ENCODE assay signal across 10 mouse cellular contexts in the genomic region with DNA sequence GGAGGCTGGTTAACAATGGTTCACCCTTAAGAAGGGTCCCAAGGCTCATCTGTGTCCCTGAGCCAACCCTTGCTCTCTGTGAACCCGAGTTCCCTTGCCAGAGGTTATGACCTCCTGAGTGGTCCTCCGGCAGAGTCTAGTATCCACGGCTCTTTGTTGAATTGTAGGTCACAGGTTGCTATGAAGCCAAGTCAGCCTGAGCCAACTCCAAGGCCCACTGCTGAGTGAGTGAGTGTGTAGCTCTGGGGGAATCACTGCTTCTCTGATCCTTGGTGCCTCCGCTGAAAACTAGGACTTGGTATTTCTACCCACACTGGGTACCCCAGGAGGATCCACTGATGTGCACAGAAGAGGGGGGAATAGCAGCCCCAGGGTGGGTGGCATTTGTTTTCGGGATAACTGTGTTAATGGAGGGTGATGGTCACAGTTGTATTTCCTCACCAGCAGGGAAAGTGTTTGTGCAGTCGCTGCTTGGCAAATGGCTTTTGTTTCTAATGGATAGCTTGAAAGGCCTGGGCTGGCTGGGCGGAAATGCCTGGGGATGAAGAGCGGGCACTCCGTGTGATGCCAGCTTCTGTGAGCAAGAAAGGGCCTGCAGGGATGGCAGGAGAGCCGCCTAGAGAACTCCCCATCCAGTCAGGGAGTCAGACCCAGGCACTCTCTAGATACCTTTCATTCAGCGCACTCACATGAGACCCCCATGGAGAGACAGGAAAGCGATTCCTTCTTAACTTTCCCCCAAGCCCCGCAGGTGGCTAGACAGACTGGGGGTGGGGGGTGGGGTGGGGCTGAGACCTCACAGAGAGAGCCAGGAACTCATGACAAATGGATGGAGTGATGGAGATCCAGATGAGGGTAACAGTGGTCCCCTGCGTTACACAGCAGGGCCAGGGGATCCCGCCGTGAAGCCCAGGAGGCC. TPM values are rescaled to one million over a fixed set of nuclear protein-coding genes. Genes with fewer than 3 reads are reported as not detected.
DNase-seq lines count a peak whose midpoint lies in the region; ATAC-seq and TF ChIP-seq lines count a peak whose summit lies in the region.
"Had no signal": no experiment of that assay in that cellular context is flagged by ENCODE, and none has a peak within 500 bp of the region (broad histone marks: within the 10 kb centered on the region; RNA-seq: fewer than 3 reads in every experiment).

No protein-coding gene starts in this region.

- H3K36me3 ChIP-seq in midbrain, embryonic 12.5 days: no peaks in the 10 kb centered on the region
- no peaks in the 10 kb centered on the region for H3K36me3 ChIP-seq in midbrain, embryonic 10.5 days
- no peaks in the 10 kb centered on the region for H3K36me3 ChIP-seq in forebrain, postnatal 0 days (ENCODE audit: insufficient read depth)
- no peaks in the 10 kb centered on the region for H3K36me3 ChIP-seq in neural tube, embryonic 13.5 days
- H3K36me3 ChIP-seq in kidney, embryonic 16.5 days (ENCODE audit: insufficient read depth, low read length): no peaks in the 10 kb centered on the region
- H3K36me3 ChIP-seq: liver, embryonic 13.5 days had no signal

- H3K9ac ChIP-seq in midbrain, embryonic 12.5 days (replicated peaks): no peak overlapping the region
- peak overlapping the region; percentile 76; the same call in 1 of the 2 replicates for H3K9ac ChIP-seq in forebrain, postnatal 0 days
- peak overlapping the region; percentile 69 for H3K9ac ChIP-seq in neural tube, embryonic 13.5 days
- no peak overlapping the region for H3K9ac ChIP-seq in kidney, embryonic 16.5 days (replicated peaks; ENCODE audit: low read length)
- H3K9ac ChIP-seq: liver, embryonic 13.5 days had no signal

- ATAC-seq in midbrain, embryonic 12.5 days (ENCODE audit: low FRiP score, low read depth): no peak
- ATAC-seq in forebrain, postnatal 0 days: peak; percentile 39
- no peak for ATAC-seq in neural tube, embryonic 13.5 days (ENCODE audit: low read depth)
- no peak for ATAC-seq in kidney, embryonic 16.5 days (ENCODE audit: low FRiP score, low TSS enrichment)

- no peaks in the 10 kb centered on the region for H3K9me3 ChIP-seq in midbrain, embryonic 12.5 days
- no peaks in the 10 kb centered on the region for H3K9me3 ChIP-seq in midbrain, embryonic 10.5 days (replicated peaks)
- no peaks in the 10 kb centered on the region for H3K9me3 ChIP-seq in forebrain, postnatal 0 days (ENCODE audit: low read length)
- H3K9me3 ChIP-seq in neural tube, embryonic 13.5 days: no peaks in the 10 kb centered on the region
- no peaks in the 10 kb centered on the region for H3K9me3 ChIP-seq in kidney, embryonic 16.5 days (ENCODE audit: low read length)
- H3K9me3 ChIP-seq: liver, embryonic 13.5 days had no signal

- peaks cover 25% of the 10 kb centered on the region for H3K4me1 ChIP-seq in midbrain, embryonic 12.5 days
- peaks cover 30% of the 10 kb centered on the region for H3K4me1 ChIP-seq in midbrain, embryonic 10.5 days
- H3K4me1 ChIP-seq in forebrain, postnatal 0 days (ENCODE audit: insufficient read depth): peaks cover 9% of the 10 kb centered on the region; the same call in 1 of the 2 replicates
- H3K4me1 ChIP-seq in neural tube, embryonic 13.5 days (replicated peaks): peaks cover 53% of the 10 kb centered on the region
- peaks cover 14% of the 10 kb centered on the region for H3K4me1 ChIP-seq in kidney, embryonic 16.5 days (ENCODE audit: insufficient read depth, low read length)

- no peak for TF ChIP-seq CTCF in forebrain, postnatal 0 days (IDR thresholded peaks at IDR 0.05; ENCODE audit: low read depth)

- H3K27me3 ChIP-seq in midbrain, embryonic 12.5 days: peaks cover 50% of the 10 kb centered on the region
- peaks cover 57% of the 10 kb centered on the region for H3K27me3 ChIP-seq in midbrain, embryonic 10.5 days (ENCODE audit: low read depth, poor library complexity, severe bottlenecking)
- H3K27me3 ChIP-seq in forebrain, postnatal 0 days (ENCODE audit: insufficient read depth, low read length): no peaks in the 10 kb centered on the region
- 0 out of 2 replicates have a peak, but pooled peaks cover 3% of the 10 kb centered on the region for H3K27me3 ChIP-seq in neural tube, embryonic 13.5 days
- H3K27me3 ChIP-seq in kidney, embryonic 16.5 days (ENCODE audit: insufficient read depth, low read length): no peaks in the 10 kb centered on the region

- peak; percentile 26 for DNase-seq in cerebellum, adult 9-11 months
- DNase-seq in cerebellum, postnatal 4 days (ENCODE audit: low spot score in 2 of 2): no peak
- no peak for DNase-seq in midbrain, embryonic 10.5 days (ENCODE audit: low spot score)
- DNase-seq in forebrain, postnatal 0 days: peak; percentile 41
- no peak for DNase-seq in adrenal gland, postnatal 10 days
- DNase-seq: kidney, adult 2 months; liver, embryonic 13.5 days had no signal

- peak overlapping the region; percentile 82 for H3K4me2 ChIP-seq in midbrain, embryonic 12.5 days (replicated peaks)
- H3K4me2 ChIP-seq in forebrain, postnatal 0 days (ENCODE audit: low read depth): peak overlapping the region; percentile 80
- H3K4me2 ChIP-seq in neural tube, embryonic 13.5 days: peak overlapping the region; percentile 74
- H3K4me2 ChIP-seq in kidney, embryonic 16.5 days (replicated peaks; ENCODE audit: low read depth, low read length): no peak overlapping the region
- H3K4me2 ChIP-seq: liver, embryonic 13.5 days had no signal

- no peak overlapping the region for H3K27ac ChIP-seq in midbrain, embryonic 12.5 days (replicated peaks)
- H3K27ac ChIP-seq in midbrain, embryonic 10.5 days (replicated peaks): no peak overlapping the region
- H3K27ac ChIP-seq in forebrain, postnatal 0 days (ENCODE audit: low read depth, low read length): peak overlapping the region; percentile 54; the same call in 1 of the 2 replicates
- peak overlapping the region; percentile 72 for H3K27ac ChIP-seq in neural tube, embryonic 13.5 days (replicated peaks)
- no peak overlapping the region for H3K27ac ChIP-seq in kidney, embryonic 16.5 days (ENCODE audit: low read length)
- H3K27ac ChIP-seq: liver, embryonic 13.5 days had no signal

- WGBS in midbrain, embryonic 12.5 days: 24% methylated on average over 16 of the region's 16 CpGs
- 15% methylated on average over 16 of the region's 16 CpGs for WGBS in midbrain, embryonic 10.5 days
- WGBS in forebrain, postnatal 0 days: 31% methylated on average over 16 of the region's 16 CpGs
- WGBS in neural tube, embryonic 13.5 days: 13% methylated on average over 16 of the region's 16 CpGs
- 48% methylated on average over 16 of the region's 16 CpGs for WGBS in kidney, embryonic 16.5 days

- H3K4me3 ChIP-seq in midbrain, embryonic 12.5 days: no peak overlapping the region
- no peak overlapping the region for H3K4me3 ChIP-seq in midbrain, embryonic 10.5 days
- peak overlapping the region; percentile 64; the same call in 1 of the 2 replicates for H3K4me3 ChIP-seq in forebrain, postnatal 0 days (ENCODE audit: low read depth, low read length)
- H3K4me3 ChIP-seq in neural tube, embryonic 13.5 days: peak overlapping the region; percentile 56
- H3K4me3 ChIP-seq in kidney, embryonic 16.5 days (ENCODE audit: low read length): no peak overlapping the region
- H3K4me3 ChIP-seq: liver, embryonic 13.5 days had no signal

RNA-seq across cellular contexts. Expression of a gene that starts 4.6 kb away (rescaled TPM):
- polyA plus RNA-seq in midbrain, embryonic 12.5 days (2016; fragmentation: Nextera tagmentation; extraction: Ambion mirVana): 11.1 and 13.9 TPM in 2 replicates
- polyA plus RNA-seq in midbrain, embryonic 10.5 days (2016; fragmentation: Nextera tagmentation; extraction: Ambion mirVana): 14.7 and 17.1 TPM in 2 replicates
- 8.6 and 17.2 TPM in 2 replicates for total RNA-seq in forebrain, postnatal 0 days (2014; rRNA removed)
- 17.8 and 28.2 TPM in 2 replicates for polyA plus RNA-seq in forebrain, postnatal 0 days (2015; fragmentation: Nextera tagmentation; extraction: Ambion mirVana)
- 21.9 and 24.2 TPM in 2 replicates for polyA plus RNA-seq in neural tube, embryonic 13.5 days (2015; fragmentation: Nextera tagmentation; extraction: Ambion mirVana)
- polyA plus RNA-seq in kidney, embryonic 16.5 days (2015; fragmentation: Nextera tagmentation; extraction: Ambion mirVana): 43.4 and 44.1 TPM in 2 replicates
- 10 to 100 TPM; 11.4 to 12.1 TPM for total RNA-seq in adrenal gland, postnatal 10 days (2021)

RNA-seq across cellular contexts. Expression of a gene that starts 55.1 kb away (rescaled TPM):
- 0.69 and 1.4 TPM in 2 replicates for polyA plus RNA-seq in midbrain, embryonic 12.5 days (2016; fragmentation: Nextera tagmentation; extraction: Ambion mirVana)
- 1.5 and 1.7 TPM in 2 replicates for polyA plus RNA-seq in midbrain, embryonic 10.5 days (2016; fragmentation: Nextera tagmentation; extraction: Ambion mirVana)
- total RNA-seq in forebrain, postnatal 0 days (2014; rRNA removed): 0.29 TPM in 1 of 2 replicates, not detected in the other
- 0.19 and 0.44 TPM in 2 replicates for polyA plus RNA-seq in forebrain, postnatal 0 days (2015; fragmentation: Nextera tagmentation; extraction: Ambion mirVana)
- 1.7 and 2.2 TPM in 2 replicates for polyA plus RNA-seq in neural tube, embryonic 13.5 days (2015; fragmentation: Nextera tagmentation; extraction: Ambion mirVana)
- 12.3 and 13.8 TPM in 2 replicates for polyA plus RNA-seq in kidney, embryonic 16.5 days (2015; fragmentation: Nextera tagmentation; extraction: Ambion mirVana)
- total RNA-seq in adrenal gland, postnatal 10 days (2021): 1 to 10 TPM; 1.1 to 1.2 TPM

Comparison
In these comparisons a context has a peak if more than half of its experiments do, and no peak if none do; other contexts are left out.
1. DNase-seq: peak in cerebellum, adult 9-11 months (single experiment) and forebrain, postnatal 0 days (single experiment); none in cerebellum, postnatal 4 days (0 of 2), midbrain, embryonic 10.5 days (single experiment) and adrenal gland, postnatal 10 days (single experiment).
2. H3K27ac ChIP-seq: peak in forebrain, postnatal 0 days (single experiment) and neural tube, embryonic 13.5 days (single experiment); none in midbrain, embryonic 12.5 days (single experiment), midbrain, embryonic 10.5 days (single experiment) and kidney, embryonic 16.5 days (single experiment).
3. H3K4me3 ChIP-seq: peak in forebrain, postnatal 0 days (single experiment) and neural tube, embryonic 13.5 days (single experiment); none in midbrain, embryonic 12.5 days (single experiment), midbrain, embryonic 10.5 days (single experiment) and kidney, embryonic 16.5 days (single experiment).
4. H3K9ac ChIP-seq: peak in forebrain, postnatal 0 days (single experiment) and neural tube, embryonic 13.5 days (single experiment); none in midbrain, embryonic 12.5 days (single experiment) and kidney, embryonic 16.5 days (single experiment).